Mouse (Mus musculus) heart, adult 9 months (tissue): ENCODE data around the gene Ints7.

Source experiments
- DNase-seq, 2 experiments: peaks; one replicate each; pipeline ENCODE4 v3.0.0; 2022; ENCODE audit warnings: low spot score in 2 of 2

The Ints7 gene

GRCm38 (mm10) chr1:191584483-191584882 is 9.0 kb downstream of the Ints7 start:
- DNase-seq: no peak

- DNase-seq: no peak
Measured at GRCm38 (mm10) chr1:191585704-191586103, 10.3 kb downstream of the Ints7 start.

- DNase-seq: no peak
Measured at GRCm38 (mm10) chr1:191587062-191587461, 11.6 kb downstream of the Ints7 start.

- no peak for DNase-seq
Measured at GRCm38 (mm10) chr1:191588749-191589148, 13.3 kb downstream of the Ints7 start.

- DNase-seq: peak; percentile 2 to 4
Measured at GRCm38 (mm10) chr1:191592016-191592720, 16.7 kb downstream of the Ints7 start.

GRCm38 (mm10) chr1:191596076-191596475 is 20.6 kb downstream of the Ints7 start:
- DNase-seq: no peak

GRCm38 (mm10) chr1:191599210-191599609 is 23.8 kb downstream of the Ints7 start:
- DNase-seq: peak in 1 of 2 experiments; percentile 10

- DNase-seq: no peak
Measured at GRCm38 (mm10) chr1:191604690-191605089, 29.3 kb downstream of the Ints7 start.

- no peak for DNase-seq
Measured at GRCm38 (mm10) chr1:191609051-191609450, 33.6 kb downstream of the Ints7 start.

- no peak for DNase-seq
Measured at GRCm38 (mm10) chr1:191609578-191609977, 34.1 kb downstream of the Ints7 start.

GRCm38 (mm10) chr1:191610357-191610756 is 34.9 kb downstream of the Ints7 start:
- DNase-seq: no peak

- DNase-seq: no peak
Measured at GRCm38 (mm10) chr1:191611686-191612085, 36.2 kb downstream of the Ints7 start.

GRCm38 (mm10) chr1:191612877-191613276 is 37.4 kb downstream of the Ints7 start:
- DNase-seq: no peak

GRCm38 (mm10) chr1:191616245-191616644 is 40.8 kb downstream of the Ints7 start:
- DNase-seq: no peak

GRCm38 (mm10) chr1:191617589-191617988 is 42.2 kb downstream of the Ints7 start:
- DNase-seq: no peak

GRCm38 (mm10) chr1:191618067-191618766 is 42.8 kb downstream of the Ints7 start:
- DNase-seq: no peak

- DNase-seq: no peak
Measured at GRCm38 (mm10) chr1:191621096-191621495, 45.7 kb downstream of the Ints7 start.

GRCm38 (mm10) chr1:191622801-191623200 is 47.4 kb downstream of the Ints7 start:
- peak; percentile 39 to 61 for DNase-seq

- DNase-seq: no peak
Measured at GRCm38 (mm10) chr1:191624492-191624891, 49.1 kb downstream of the Ints7 start.

GRCm38 (mm10) chr1:191625026-191625425 is 49.6 kb downstream of the Ints7 start:
- DNase-seq: no peak

- peak in 1 of 2 experiments; percentile 6 for DNase-seq
Measured at GRCm38 (mm10) chr1:191625620-191626019, 50.2 kb downstream of the Ints7 start.

GRCm38 (mm10) chr1:191628457-191629169 is 53.2 kb downstream of the Ints7 start:
- no peak for DNase-seq
